Mouse (Mus musculus) stomach, embryonic 16.5 days (tissue): ENCODE data around the gene Pbx1. TPM values are rescaled to one million over a fixed set of nuclear protein-coding genes. Genes with fewer than 3 reads are reported as not detected.
A peak's percentile ranks its signal among the peaks of the same experiment; 100 is the strongest.

Experiments
- ATAC-seq: fragments of 200-750 bp; cut with Nextera tagmentation; 2 replicates; pipeline ENCODE4 v1.8.0; 2017; ENCODE audit warnings: moderate number of reproducible peaks, moderate TSS enrichment; ENCODE audit not compliant: insufficient read depth, low FRiP score
- H3K27ac ChIP-seq: fragments of 300-500 bp; sonication (generic); 2 replicates; pipeline ENCODE4 v1.5.1; 2014; ENCODE audit warnings: low read length
- H3K27me3 ChIP-seq: fragments of 300-500 bp; sonication (generic); 2 replicates; pipeline ENCODE4 v1.6.1; 2014; ENCODE audit warnings: low read length, control low read depth, mixed read lengths; ENCODE audit not compliant: control insufficient read depth, insufficient read depth
- H3K36me3 ChIP-seq: fragments of 300-500 bp; sonication (generic); 2 replicates; pipeline ENCODE4 v1.6.1; 2014; ENCODE audit warnings: low read length; ENCODE audit not compliant: control insufficient read depth, insufficient read depth
- H3K4me1 ChIP-seq: fragments of 300-500 bp; sonication (generic); 2 replicates; pipeline ENCODE4 v1.6.1; 2014; ENCODE audit warnings: low read length, control low read depth, mixed read lengths; ENCODE audit not compliant: control insufficient read depth, insufficient read depth
- H3K4me2 ChIP-seq: fragments of 300-500 bp; sonication (generic); 2 replicates; pipeline ENCODE4 v1.6.1; 2014; ENCODE audit warnings: low read depth, low read length, mixed read lengths
- H3K4me3 ChIP-seq: fragments of 300-500 bp; sonication (generic); replicated peaks from 2 replicates; pipeline ENCODE4 v1.5.1; 2014; ENCODE audit warnings: mild to moderate bottlenecking, low read length
- H3K9ac ChIP-seq: fragments of 300-500 bp; sonication (generic); 2 replicates; pipeline ENCODE4 v1.6.1; 2014; ENCODE audit warnings: low read length
- H3K9me3 ChIP-seq: fragments of 300-500 bp; sonication (generic); replicated peaks from 2 replicates; pipeline ENCODE4 v1.6.1; 2016; ENCODE audit warnings: low read length, control low read depth; ENCODE audit not compliant: control insufficient read depth
- WGBS: fragments of 180-500 bp; shearing (Covaris S2); extraction: QIAGEN DNeasy Blood & Tissue Kit; methylation state at CpG from one replicate; pipeline ENCODE4 v1.1.7; 2014; 5-methylcytosine and 5-hydroxymethylcytosine counted together
- polyA plus RNA-seq: library from polyadenylated mRNA; unstranded; fragments of >200 nt; fragmentation: Nextera tagmentation; extraction: Ambion mirVana; gene quantifications from 2 replicates; pipeline ENCODE4 v1.2.1, GENCODE M21; 2015

Pbx1 gene
- polyA plus RNA-seq, 1 experiment from 2014 or later = 35.6 TPM

GRCm38 (mm10) chr1:168457191-168457747, 25.2 kb upstream of the Pbx1 start:
- Histone ChIP-seq H3K9ac (no peak overlapping the region), H3K4me1 (no peaks in the 10 kb centered on the region), H3K4me3 (no peak overlapping the region), H3K4me2 (no peak overlapping the region), H3K36me3 (no peaks in the 10 kb centered on the region), H3K27me3 (no peaks in the 10 kb centered on the region), H3K27ac (no peak overlapping the region), H3K9me3 (no peaks in the 10 kb centered on the region)
- WGBS = 35% methylated on average over 7 of the region's 7 CpGs
- no peak for ATAC-seq

- H3K9me3 ChIP-seq = no peaks in the 10 kb centered on the region
- no peak overlapping the region for H3K27ac ChIP-seq
- H3K36me3 ChIP-seq = no peaks in the 10 kb centered on the region
- H3K4me1 ChIP-seq = no peaks in the 10 kb centered on the region
- H3K4me3 ChIP-seq = no peak overlapping the region
- no peak overlapping the region for H3K9ac ChIP-seq
- WGBS = 76% methylated on average over 8 of the region's 8 CpGs
- ATAC-seq = no peak
- no peak overlapping the region for H3K4me2 ChIP-seq
- H3K27me3 ChIP-seq = no peaks in the 10 kb centered on the region
Measured at GRCm38 (mm10) chr1:168455178-168455577, 23.1 kb upstream of the Pbx1 start.

- no peaks in the 10 kb centered on the region for H3K36me3 ChIP-seq
- H3K9ac ChIP-seq = no peak overlapping the region
- H3K4me1 ChIP-seq = no peaks in the 10 kb centered on the region
- H3K27me3 ChIP-seq = no peaks in the 10 kb centered on the region
- no peaks in the 10 kb centered on the region for H3K9me3 ChIP-seq
- no peak overlapping the region for H3K4me2 ChIP-seq
- no peak overlapping the region for H3K4me3 ChIP-seq
- no peak overlapping the region for H3K27ac ChIP-seq
- ATAC-seq = no peak
- WGBS = 88% methylated on average over 3 of the region's 3 CpGs
Measured at GRCm38 (mm10) chr1:168433671-168434070, 1.6 kb upstream of the Pbx1 start.

- under 1% methylated on average over 21 of the region's 22 CpGs for WGBS
- Histone ChIP-seq H3K27me3 (no peaks in the 10 kb centered on the region), H3K4me3 (peak overlapping the region; percentile 50), H3K4me1 (peaks cover 9% of the 10 kb centered on the region), H3K36me3 (no peaks in the 10 kb centered on the region), H3K27ac (peak overlapping the region; percentile 94), H3K4me2 (peak overlapping the region; percentile 56), H3K9ac (peak overlapping the region; percentile 73), H3K9me3 (no peaks in the 10 kb centered on the region)
- peak; percentile 100 for ATAC-seq
Measured at GRCm38 (mm10) chr1:168432281-168432725, 233 bp upstream of the Pbx1 start.

GRCm38 (mm10) chr1:168431711-168432231, 299 bp downstream of the Pbx1 start:
- peak; percentile 90 for ATAC-seq
- Histone ChIP-seq H3K27me3 (no peaks in the 10 kb centered on the region), H3K27ac (peak overlapping the region; percentile 100), H3K36me3 (no peaks in the 10 kb centered on the region), H3K9ac (peak overlapping the region; percentile 95), H3K4me2 (peak overlapping the region; percentile 76), H3K4me3 (peak overlapping the region; percentile 88), H3K4me1 (peaks cover 14% of the 10 kb centered on the region), H3K9me3 (no peaks in the 10 kb centered on the region)
- WGBS = 0% methylated on average over 14 of the region's 14 CpGs

GRCm38 (mm10) chr1:168430868-168431710, 981 bp downstream of the Pbx1 start:
- Histone ChIP-seq H3K4me1 (peaks cover 14% of the 10 kb centered on the region), H3K27me3 (no peaks in the 10 kb centered on the region), H3K9me3 (no peaks in the 10 kb centered on the region), H3K27ac (peak overlapping the region; percentile 100), H3K4me3 (peak overlapping the region; percentile 88), H3K9ac (peak overlapping the region; percentile 95), H3K36me3 (no peaks in the 10 kb centered on the region), H3K4me2 (peak overlapping the region; percentile 76)
- 0% methylated on average over 37 of the region's 37 CpGs for WGBS
- no peak for ATAC-seq

GRCm38 (mm10) chr1:168429856-168430644, 2.0 kb downstream of the Pbx1 start:
- H3K27ac ChIP-seq = peak overlapping the region; percentile 66
- no peaks in the 10 kb centered on the region for H3K9me3 ChIP-seq
- H3K36me3 ChIP-seq = no peaks in the 10 kb centered on the region
- peak overlapping the region; percentile 88 for H3K4me3 ChIP-seq
- no peaks in the 10 kb centered on the region for H3K27me3 ChIP-seq
- no peak for ATAC-seq
- peak overlapping the region; percentile 76 for H3K4me2 ChIP-seq
- WGBS = 4% methylated on average over 5 of the region's 5 CpGs
- peak overlapping the region; percentile 74 for H3K9ac ChIP-seq
- peaks cover 20% of the 10 kb centered on the region for H3K4me1 ChIP-seq

- 4% methylated on average over 5 of the region's 5 CpGs for WGBS
- H3K4me1 ChIP-seq = peaks cover 24% of the 10 kb centered on the region
- H3K36me3 ChIP-seq = no peaks in the 10 kb centered on the region
- H3K4me2 ChIP-seq = peak overlapping the region; percentile 76
- H3K9ac ChIP-seq = peak overlapping the region; percentile 66
- ATAC-seq = no peak
- no peaks in the 10 kb centered on the region for H3K9me3 ChIP-seq
- H3K27ac ChIP-seq = peak overlapping the region; percentile 31
- peak overlapping the region; percentile 88 for H3K4me3 ChIP-seq
- H3K27me3 ChIP-seq = no peaks in the 10 kb centered on the region
Measured at GRCm38 (mm10) chr1:168429406-168429805, 2.7 kb downstream of the Pbx1 start.
